Comparison of ENCODE assay signal across 28 mouse cellular contexts in the genomic region with DNA sequence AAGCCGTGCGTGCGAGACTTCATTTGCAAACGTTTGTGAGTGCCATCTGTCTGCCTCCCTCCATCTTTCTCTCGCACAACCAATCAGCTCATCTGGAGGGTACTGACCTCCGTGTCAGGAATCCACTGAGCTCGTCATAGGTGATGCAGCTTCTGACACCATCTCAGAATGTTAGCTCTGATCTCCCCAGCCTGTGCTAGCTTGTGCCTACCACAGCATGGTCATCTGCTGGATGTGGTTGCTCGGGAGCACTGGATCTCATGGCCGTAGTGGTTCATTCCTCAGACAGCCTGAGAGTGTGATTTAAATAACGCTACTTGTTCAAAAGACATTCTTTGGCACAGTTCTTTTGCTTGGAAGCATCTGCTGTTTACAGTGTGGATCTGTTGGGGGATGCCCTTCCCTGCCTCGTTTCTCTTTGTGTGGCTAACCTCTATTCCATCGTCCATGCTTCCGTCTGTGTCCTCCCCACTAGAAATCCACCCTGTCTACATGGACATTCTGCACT.
DNase-seq lines count a peak whose midpoint lies in the region; ATAC-seq and TF ChIP-seq lines count a peak whose summit lies in the region.
"Had no signal": no experiment of that assay in that cellular context is flagged by ENCODE, and none has a peak within 500 bp of the region (broad histone marks: within the 10 kb centered on the region; RNA-seq: fewer than 3 reads in every experiment).

No protein-coding gene starts in this region.

- no peak for DNase-seq in forebrain, postnatal 0 days
- peak; percentile 69 for DNase-seq in lung, embryonic 14.5 days
- no peak for DNase-seq in lung, postnatal 4 days
- peak; percentile 24 to 26 for DNase-seq in right cerebral cortex, postnatal 10 days (ENCODE audit: low spot score in 2 of 2)
- no peak for DNase-seq in right cerebral cortex, postnatal 36 days (ENCODE audit: low spot score in 2 of 2)
- no peak for DNase-seq in liver, postnatal 0 days
- DNase-seq: adrenal gland, postnatal 25 days; cerebellum, adult 18-20 months; cerebellum, postnatal 10 days; gastrocnemius, adult 2 months; gastrocnemius, postnatal 36 days; heart, adult 18-20 months; heart, postnatal 36 days; kidney, adult 2 months; kidney, postnatal 36 days; liver, embryonic 13.5 days; lung, postnatal 10 days; right cerebral cortex, adult 18-20 months; thymus, postnatal 14 days had no signal

- no peaks in the 10 kb centered on the region for H3K9me3 ChIP-seq in forebrain, postnatal 0 days (ENCODE audit: low read length)
- no peaks in the 10 kb centered on the region for H3K9me3 ChIP-seq in forebrain, embryonic 16.5 days (ENCODE audit: control insufficient read depth, low read length)
- H3K9me3 ChIP-seq in lung, embryonic 14.5 days (ENCODE audit: low read depth, low read length), result no peaks in the 10 kb centered on the region
- H3K9me3 ChIP-seq in liver, postnatal 0 days (ENCODE audit: low read length), result no peaks in the 10 kb centered on the region
- H3K9me3 ChIP-seq: hindbrain, embryonic 12.5 days; intestine, embryonic 15.5 days; liver, embryonic 13.5 days; stomach, embryonic 15.5 days had no signal

- H3K4me2 ChIP-seq in forebrain, postnatal 0 days (ENCODE audit: low read depth), result no peak overlapping the region
- H3K4me2 ChIP-seq in forebrain, embryonic 16.5 days (ENCODE audit: low read length), result no peak overlapping the region
- peak overlapping the region; percentile 38; the same call in 1 of the 2 replicates for H3K4me2 ChIP-seq in lung, embryonic 14.5 days
- no peak overlapping the region for H3K4me2 ChIP-seq in liver, postnatal 0 days (ENCODE audit: low read depth, low read length)
- H3K4me2 ChIP-seq: heart, embryonic 11.5 days; hindbrain, embryonic 12.5 days; intestine, embryonic 15.5 days; liver, embryonic 13.5 days; stomach, embryonic 15.5 days had no signal

- TF ChIP-seq EP300 in liver, postnatal 0 days (IDR thresholded peaks at IDR 0.05; ENCODE audit: low read depth), result no peak

- H3K9ac ChIP-seq in forebrain, postnatal 0 days, result no peak overlapping the region
- no peak overlapping the region for H3K9ac ChIP-seq in forebrain, embryonic 16.5 days (replicated peaks; ENCODE audit: low read depth, low read length)
- H3K9ac ChIP-seq in lung, embryonic 14.5 days, result no peak overlapping the region
- H3K9ac ChIP-seq in liver, postnatal 0 days (replicated peaks), result no peak overlapping the region
- H3K9ac ChIP-seq: hindbrain, embryonic 12.5 days; intestine, embryonic 15.5 days; liver, embryonic 13.5 days; stomach, embryonic 15.5 days had no signal

- no peaks in the 10 kb centered on the region for H3K27me3 ChIP-seq in forebrain, postnatal 0 days (ENCODE audit: insufficient read depth, low read length)
- H3K27me3 ChIP-seq in forebrain, embryonic 16.5 days (replicated peaks; ENCODE audit: control insufficient read depth, insufficient read depth, low read length), result no peaks in the 10 kb centered on the region
- H3K27me3 ChIP-seq in lung, embryonic 14.5 days (ENCODE audit: insufficient read depth, low read length), result no peaks in the 10 kb centered on the region
- no peaks in the 10 kb centered on the region for H3K27me3 ChIP-seq in liver, postnatal 0 days (ENCODE audit: insufficient read depth, low read length)
- H3K27me3 ChIP-seq: hindbrain, embryonic 12.5 days; intestine, embryonic 15.5 days; liver, embryonic 13.5 days; stomach, embryonic 15.5 days had no signal

- TF ChIP-seq CTCF in forebrain, postnatal 0 days (IDR thresholded peaks at IDR 0.05; ENCODE audit: low read depth), result no peak
- no peak for TF ChIP-seq CTCF in lung, embryonic 14.5 days (IDR thresholded peaks at IDR 0.05; ENCODE audit: low read depth)
- TF ChIP-seq CTCF in liver, postnatal 0 days (IDR thresholded peaks at IDR 0.05; ENCODE audit: low read depth), result no peak

- no peak overlapping the region for H3K27ac ChIP-seq in forebrain, postnatal 0 days (ENCODE audit: low read depth, low read length)
- no peak overlapping the region for H3K27ac ChIP-seq in forebrain, embryonic 16.5 days (ENCODE audit: low read length)
- no peak overlapping the region for H3K27ac ChIP-seq in lung, embryonic 14.5 days (ENCODE audit: low read depth)
- no peak overlapping the region for H3K27ac ChIP-seq in liver, postnatal 0 days (ENCODE audit: low read depth)
- H3K27ac ChIP-seq: gastrocnemius, adult 2 months; hindbrain, embryonic 12.5 days; hindbrain, postnatal 0 days; intestine, embryonic 15.5 days; layer of hippocampus, adult 2 months; liver, embryonic 13.5 days; stomach, embryonic 15.5 days had no signal

- no peaks in the 10 kb centered on the region for H3K4me1 ChIP-seq in forebrain, postnatal 0 days (ENCODE audit: insufficient read depth)
- H3K4me1 ChIP-seq in forebrain, embryonic 16.5 days (replicated peaks; ENCODE audit: control insufficient read depth, insufficient read depth, low read length), result no peaks in the 10 kb centered on the region; the same call in 1 of the 2 replicates
- H3K4me1 ChIP-seq in lung, embryonic 14.5 days (ENCODE audit: insufficient read depth), result no peaks in the 10 kb centered on the region; the same call in 1 of the 2 replicates
- H3K4me1 ChIP-seq in liver, postnatal 0 days (ENCODE audit: insufficient read depth), result no peaks in the 10 kb centered on the region
- H3K4me1 ChIP-seq: hindbrain, embryonic 12.5 days; liver, embryonic 13.5 days had no signal

- WGBS in forebrain, postnatal 0 days, result 43% methylated on average over 13 of the region's 13 CpGs
- 49% methylated on average over 13 of the region's 13 CpGs for WGBS in forebrain, embryonic 16.5 days
- WGBS in lung, embryonic 14.5 days, result 41% methylated on average over 13 of the region's 13 CpGs
- WGBS in liver, postnatal 0 days (ENCODE audit: insufficient replicate concordance), result 64% methylated on average over 13 of the region's 13 CpGs

- peak; percentile 27; the same call in 1 of the 2 replicates for ATAC-seq in forebrain, postnatal 0 days
- no peak for ATAC-seq in forebrain, embryonic 16.5 days
- ATAC-seq in lung, embryonic 14.5 days (ENCODE audit: insufficient read depth), result peak; percentile 85
- no peak for ATAC-seq in liver, postnatal 0 days
- ATAC-seq: CD4-positive, CD25-positive, alpha-beta regulatory T cell, adult 4 months; hindbrain, postnatal 0 days; intestine, embryonic 15.5 days; midbrain, embryonic 16.5 days had no signal

- no peaks in the 10 kb centered on the region for H3K36me3 ChIP-seq in forebrain, postnatal 0 days (ENCODE audit: insufficient read depth)
- H3K36me3 ChIP-seq in forebrain, embryonic 16.5 days (ENCODE audit: control insufficient read depth, insufficient read depth), result no peaks in the 10 kb centered on the region
- no peaks in the 10 kb centered on the region for H3K36me3 ChIP-seq in lung, embryonic 14.5 days (ENCODE audit: insufficient read depth)
- H3K36me3 ChIP-seq in liver, postnatal 0 days (replicated peaks; ENCODE audit: insufficient read depth, low read length), result no peaks in the 10 kb centered on the region
- H3K36me3 ChIP-seq: hindbrain, embryonic 12.5 days; intestine, embryonic 15.5 days; liver, embryonic 13.5 days; stomach, embryonic 15.5 days had no signal

- H3K4me3 ChIP-seq in forebrain, postnatal 0 days (ENCODE audit: low read depth, low read length), result no peak overlapping the region
- no peak overlapping the region for H3K4me3 ChIP-seq in forebrain, embryonic 16.5 days (replicated peaks; ENCODE audit: low read length)
- H3K4me3 ChIP-seq in lung, embryonic 14.5 days (ENCODE audit: low read depth, low read length), result no peak overlapping the region
- H3K4me3 ChIP-seq in liver, postnatal 0 days (ENCODE audit: low read depth, low read length), result no peak overlapping the region
- H3K4me3 ChIP-seq: gastrocnemius, adult 2 months; hindbrain, embryonic 12.5 days; intestine, embryonic 15.5 days; layer of hippocampus, adult 2 months; liver, embryonic 13.5 days; stomach, embryonic 15.5 days had no signal

Comparison
In these comparisons a context has a peak if more than half of its experiments do, and no peak if none do; other contexts are left out.
1. ATAC-seq: peak in forebrain, postnatal 0 days (single experiment) and lung, embryonic 14.5 days (single experiment); none in forebrain, embryonic 16.5 days (single experiment) and liver, postnatal 0 days (single experiment).
2. DNase-seq: peak in lung, embryonic 14.5 days (single experiment) and right cerebral cortex, postnatal 10 days (2 of 2); none in forebrain, postnatal 0 days (single experiment), lung, postnatal 4 days (0 of 2), right cerebral cortex, postnatal 36 days (0 of 2) and liver, postnatal 0 days (single experiment).